8 mouse cellular contexts compared by ENCODE assay signal in genomic region chr10:120417488-120418118, GRCm38 (mm10). TPM values are rescaled to one million over a fixed set of nuclear protein-coding genes. Genes with fewer than 3 reads are reported as not detected.
DNase-seq lines count a peak whose midpoint lies in the region; ATAC-seq lines count a peak whose summit lies in the region.

No protein-coding gene starts in this region.

- WGBS in embryonic facial prominence, embryonic 13.5 days: 8% methylated on average over 7 of the region's 7 CpGs
- WGBS in kidney, embryonic 14.5 days: 2% methylated on average over 7 of the region's 7 CpGs
- 5% methylated on average over 7 of the region's 7 CpGs for WGBS in midbrain, embryonic 11.5 days

- peak overlapping the region; percentile 27 for H3K4me2 ChIP-seq in embryonic facial prominence, embryonic 13.5 days
- H3K4me2 ChIP-seq in kidney, embryonic 14.5 days (replicated peaks; ENCODE audit: low read depth, low read length): peak overlapping the region; percentile 15
- H3K4me2 ChIP-seq in midbrain, embryonic 11.5 days: peak overlapping the region; percentile 31

- H3K4me3 ChIP-seq in embryonic facial prominence, embryonic 13.5 days: no peak overlapping the region
- H3K4me3 ChIP-seq in kidney, embryonic 14.5 days (ENCODE audit: low read length): no peak overlapping the region
- H3K4me3 ChIP-seq in midbrain, embryonic 11.5 days (ENCODE audit: low read depth, low read length): no peak overlapping the region

- no peak for ATAC-seq in embryonic facial prominence, embryonic 13.5 days (ENCODE audit: insufficient number of reproducible peaks, insufficient read depth, low FRiP score, low TSS enrichment, low read depth)
- ATAC-seq in kidney, embryonic 14.5 days (ENCODE audit: low FRiP score, low TSS enrichment): peak; percentile 56
- ATAC-seq in midbrain, embryonic 11.5 days (ENCODE audit: low FRiP score): peak; percentile 87

- H3K36me3 ChIP-seq in embryonic facial prominence, embryonic 13.5 days: peaks cover 18% of the 10 kb centered on the region
- H3K36me3 ChIP-seq in kidney, embryonic 14.5 days (ENCODE audit: control insufficient read depth, insufficient read depth, low read length): peaks cover 21% of the 10 kb centered on the region; the same call in 1 of the 2 replicates
- peaks cover 2% of the 10 kb centered on the region; the same call in 1 of the 2 replicates for H3K36me3 ChIP-seq in midbrain, embryonic 11.5 days (ENCODE audit: control insufficient read depth, insufficient read depth, low read length)

- DNase-seq in embryo, embryonic 10.5 days (ENCODE audit: low spot score): peak; percentile 81
- peak; percentile 91 for DNase-seq in midbrain, embryonic 11.5 days (ENCODE audit: low spot score, missing footprints)
- no peak for DNase-seq in urinary bladder, postnatal 25 days (ENCODE audit: low spot score)
- no peak for DNase-seq in thymus, postnatal 0 days (ENCODE audit: low spot score)
- DNase-seq in layer of hippocampus, adult 8-10 months (ENCODE audit: low spot score in 2 of 2): no peak
- no peak for DNase-seq in cerebellum, postnatal 25 days

- peak overlapping the region; percentile 85 for H3K27ac ChIP-seq in embryonic facial prominence, embryonic 13.5 days
- peak overlapping the region; percentile 90 for H3K27ac ChIP-seq in kidney, embryonic 14.5 days (ENCODE audit: low read depth, low read length)
- H3K27ac ChIP-seq in midbrain, embryonic 11.5 days (ENCODE audit: low read depth, low read length): peak overlapping the region; percentile 66

- H3K4me1 ChIP-seq in embryonic facial prominence, embryonic 13.5 days: peaks cover 60% of the 10 kb centered on the region
- peaks cover 67% of the 10 kb centered on the region for H3K4me1 ChIP-seq in kidney, embryonic 14.5 days (ENCODE audit: control insufficient read depth, insufficient read depth, low read length)
- H3K4me1 ChIP-seq in midbrain, embryonic 11.5 days (ENCODE audit: control insufficient read depth, insufficient read depth, low read length): peaks cover 23% of the 10 kb centered on the region

- H3K9ac ChIP-seq in embryonic facial prominence, embryonic 13.5 days: peak overlapping the region; percentile 49; the same call in 1 of the 2 replicates
- peak overlapping the region; percentile 46 for H3K9ac ChIP-seq in kidney, embryonic 14.5 days (ENCODE audit: low read depth, low read length)
- peak overlapping the region; percentile 35 for H3K9ac ChIP-seq in midbrain, embryonic 11.5 days (ENCODE audit: low read length)

- H3K27me3 ChIP-seq in embryonic facial prominence, embryonic 13.5 days: no peaks in the 10 kb centered on the region
- H3K27me3 ChIP-seq in kidney, embryonic 14.5 days (ENCODE audit: control insufficient read depth, insufficient read depth, low read length): no peaks in the 10 kb centered on the region
- no peaks in the 10 kb centered on the region for H3K27me3 ChIP-seq in midbrain, embryonic 11.5 days (ENCODE audit: control insufficient read depth, insufficient read depth, low read length)

- H3K9me3 ChIP-seq in embryonic facial prominence, embryonic 13.5 days: no peaks in the 10 kb centered on the region
- no peaks in the 10 kb centered on the region for H3K9me3 ChIP-seq in kidney, embryonic 14.5 days (ENCODE audit: control insufficient read depth, low read length)
- no peaks in the 10 kb centered on the region for H3K9me3 ChIP-seq in midbrain, embryonic 11.5 days (ENCODE audit: control insufficient read depth, low read length)

RNA-seq across cellular contexts. Expression of gene Hmga2, which starts 58.7 kb away (rescaled TPM):
- 59.2 and 64.9 TPM in 2 replicates for polyA plus RNA-seq in embryonic facial prominence, embryonic 13.5 days (2015; fragmentation: Nextera tagmentation; extraction: Ambion mirVana)
- polyA plus RNA-seq in kidney, embryonic 14.5 days (2014; fragmentation: Nextera tagmentation; extraction: Ambion mirVana): 54.3 and 80.2 TPM in 2 replicates
- 22.9 and 23.2 TPM in 2 replicates for polyA plus RNA-seq in midbrain, embryonic 11.5 days (2014; fragmentation: Nextera tagmentation; extraction: Ambion mirVana)
- polyA plus RNA-seq in thymus, postnatal 0 days (2015; fragmentation: Nextera tagmentation; extraction: Ambion mirVana): 0.73 and 1.1 TPM in 2 replicates
- total RNA-seq in layer of hippocampus, adult 8-10 months (2022): under 1 TPM; 0.13 to 0.37 (median 0.18) TPM

Comparison
In these comparisons a context has a peak if more than half of its experiments do, and no peak if none do; other contexts are left out.
1. DNase-seq: peak in embryo, embryonic 10.5 days (single experiment) and midbrain, embryonic 11.5 days (single experiment); none in urinary bladder, postnatal 25 days (single experiment), thymus, postnatal 0 days (single experiment), layer of hippocampus, adult 8-10 months (0 of 2) and cerebellum, postnatal 25 days (0 of 2).
2. RNA of gene Hmga2, which starts 58.7 kb away (polyA plus RNA-seq): 59.2 to 64.9 TPM in embryonic facial prominence, embryonic 13.5 days, 54.3 to 80.2 TPM in kidney, embryonic 14.5 days and 22.9 to 23.2 TPM in midbrain, embryonic 11.5 days; 0.73 to 1.1 TPM in thymus, postnatal 0 days; every median in the first group is over 10 times any median in the second.
3. Peak in every context shown above with its lines, with median percentiles within 50 percentile points of each other: H3K27ac ChIP-seq, H3K4me2 ChIP-seq and H3K9ac ChIP-seq.